Mouse (Mus musculus): Measurements from ENCODE around the gene Krt33a. TPM values are rescaled to one million over a fixed set of nuclear protein-coding genes. Genes with fewer than 3 reads are reported as not detected.

Krt33a gene
- not detected in 2 replicates for polyA plus RNA-seq (2015; fragmentation: Nextera tagmentation; extraction: Ambion mirVana)

GRCm38 (mm10) chr11:100016112-100016511 is at the start of gene Krt33a:
Gene Krt33a (minus strand): TSS chr11:100016212.
- ATAC-seq (ENCODE audit: low FRiP score) = no peak
- H3K4me2 ChIP-seq = no peak within 1 kb of the TSS
- no peaks in the 10 kb centered on the region for H3K9me3 ChIP-seq (replicated peaks)
- H3K4me3 ChIP-seq (replicated peaks) = no peak within 1 kb of the TSS
- 70% methylated on average over 4 of the region's 4 CpGs for WGBS
- H3K27me3 ChIP-seq (replicated peaks) = no peaks in the 10 kb centered on the region
- H3K36me3 ChIP-seq = no peaks in the 10 kb centered on the region
- no peak within 1 kb of the TSS for H3K27ac ChIP-seq (replicated peaks)
- no peaks in the 10 kb centered on the region for H3K4me1 ChIP-seq
- H3K9ac ChIP-seq (replicated peaks) = no peak within 1 kb of the TSS

GRCm38 (mm10) chr11:100058875-100059274 is 42.9 kb upstream of the Krt33a start:
- Histone ChIP-seq H3K9me3 (replicated peaks) (no peaks in the 10 kb centered on the region), H3K27me3 (replicated peaks) (no peaks in the 10 kb centered on the region), H3K4me1 (no peaks in the 10 kb centered on the region), H3K9ac (replicated peaks) (no peak overlapping the region), H3K4me2 (no peak overlapping the region), H3K36me3 (no peaks in the 10 kb centered on the region), H3K4me3 (replicated peaks) (no peak overlapping the region), H3K27ac (replicated peaks) (no peak overlapping the region)
- ATAC-seq (ENCODE audit: low FRiP score) = no peak
- 74% methylated on average over 8 of the region's 8 CpGs for WGBS

GRCm38 (mm10) chr11:100055686-100056655 is 40.0 kb upstream of the Krt33a start:
- no peak overlapping the region for H3K4me3 ChIP-seq (replicated peaks)
- no peak for ATAC-seq (ENCODE audit: low FRiP score)
- no peaks in the 10 kb centered on the region for H3K9me3 ChIP-seq (replicated peaks)
- no peaks in the 10 kb centered on the region for H3K36me3 ChIP-seq
- H3K4me2 ChIP-seq = no peak overlapping the region
- H3K27me3 ChIP-seq (replicated peaks) = no peaks in the 10 kb centered on the region
- H3K27ac ChIP-seq (replicated peaks) = no peak overlapping the region
- H3K4me1 ChIP-seq = no peaks in the 10 kb centered on the region
- WGBS = 78% methylated on average over 9 of the region's 9 CpGs
- no peak overlapping the region for H3K9ac ChIP-seq (replicated peaks)

- H3K36me3 ChIP-seq = no peaks in the 10 kb centered on the region
- no peak within 1 kb of the TSS for H3K4me2 ChIP-seq
- H3K4me1 ChIP-seq = no peaks in the 10 kb centered on the region
- H3K4me3 ChIP-seq (replicated peaks) = no peak within 1 kb of the TSS
- WGBS = 89% methylated on average over 3 of the region's 3 CpGs
- no peak within 1 kb of the TSS for H3K9ac ChIP-seq (replicated peaks)
- H3K27me3 ChIP-seq (replicated peaks) = no peaks in the 10 kb centered on the region
- ATAC-seq (ENCODE audit: low FRiP score) = no peak
- H3K27ac ChIP-seq (replicated peaks) = no peak within 1 kb of the TSS
- H3K9me3 ChIP-seq (replicated peaks) = no peaks in the 10 kb centered on the region
These were observed 34.4 kb upstream of the Krt33a start, which contains the start of gene Krt31 for GRCm38 (mm10) chr11:100050451-100050850. Gene Krt31 (minus strand): TSS chr11:100050551.

GRCm38 (mm10) chr11:100047193-100047592 is 31.2 kb upstream of the Krt33a start:
- no peak overlapping the region for H3K4me3 ChIP-seq (replicated peaks)
- no peak overlapping the region for H3K4me2 ChIP-seq
- no peak overlapping the region for H3K27ac ChIP-seq (replicated peaks)
- no peak for ATAC-seq (ENCODE audit: low FRiP score)
- no peaks in the 10 kb centered on the region for H3K9me3 ChIP-seq (replicated peaks)
- H3K9ac ChIP-seq (replicated peaks) = no peak overlapping the region
- no peaks in the 10 kb centered on the region for H3K27me3 ChIP-seq (replicated peaks)
- H3K4me1 ChIP-seq = no peaks in the 10 kb centered on the region
- 92% methylated on average over 2 of the region's 2 CpGs for WGBS
- no peaks in the 10 kb centered on the region for H3K36me3 ChIP-seq

- Histone ChIP-seq H3K36me3 (no peaks in the 10 kb centered on the region), H3K4me1 (no peaks in the 10 kb centered on the region), H3K9me3 (replicated peaks) (no peaks in the 10 kb centered on the region), H3K27me3 (replicated peaks) (no peaks in the 10 kb centered on the region), H3K27ac (replicated peaks) (no peak overlapping the region), H3K4me3 (replicated peaks) (no peak overlapping the region), H3K4me2 (no peak overlapping the region), H3K9ac (replicated peaks) (no peak overlapping the region)
- no peak for ATAC-seq (ENCODE audit: low FRiP score)
- 82% methylated on average over 6 of the region's 6 CpGs for WGBS
These were observed 30.4 kb upstream of the Krt33a start for GRCm38 (mm10) chr11:100046303-100046866.

- no peak for ATAC-seq (ENCODE audit: low FRiP score)
- Histone ChIP-seq H3K4me3 (replicated peaks) (no peak within 1 kb of the TSS), H3K9me3 (replicated peaks) (no peaks in the 10 kb centered on the region), H3K36me3 (no peaks in the 10 kb centered on the region), H3K4me1 (no peaks in the 10 kb centered on the region), H3K9ac (replicated peaks) (no peak within 1 kb of the TSS), H3K4me2 (no peak within 1 kb of the TSS), H3K27ac (replicated peaks) (no peak within 1 kb of the TSS), H3K27me3 (replicated peaks) (no peaks in the 10 kb centered on the region)
- WGBS = 85% methylated on average over 6 of the region's 6 CpGs
These were observed 25.4 kb upstream of the Krt33a start, which contains the start of gene Krt34 for GRCm38 (mm10) chr11:100041454-100041853. Gene Krt34 (minus strand): TSS chr11:100041554.

GRCm38 (mm10) chr11:100029768-100030167 is 13.8 kb upstream of the Krt33a start, which contains the start of gene Krt33b:
Gene Krt33b (minus strand): TSS chr11:100029868.
- 87% methylated on average over 6 of the region's 6 CpGs for WGBS

GRCm38 (mm10) chr11:100021438-100021837 is 5.4 kb upstream of the Krt33a start:
- Histone ChIP-seq H3K9me3 (replicated peaks) (no peaks in the 10 kb centered on the region), H3K4me2 (no peak overlapping the region), H3K36me3 (no peaks in the 10 kb centered on the region), H3K27me3 (replicated peaks) (no peaks in the 10 kb centered on the region), H3K4me3 (replicated peaks) (no peak overlapping the region), H3K27ac (replicated peaks) (no peak overlapping the region), H3K4me1 (no peaks in the 10 kb centered on the region), H3K9ac (replicated peaks) (no peak overlapping the region)
- no peak for ATAC-seq (ENCODE audit: low FRiP score)
- WGBS = 82% methylated on average over 5 of the region's 5 CpGs

More at GRCm38 (mm10) chr11:100029768-100030167, 13.8 kb upstream of the Krt33a start, which contains the start of gene Krt33b:
- Histone ChIP-seq H3K27ac (replicated peaks) (no peak within 1 kb of the TSS), H3K9ac (replicated peaks) (no peak within 1 kb of the TSS), H3K36me3 (no peaks in the 10 kb centered on the region), H3K27me3 (replicated peaks) (no peaks in the 10 kb centered on the region), H3K4me3 (replicated peaks) (no peak within 1 kb of the TSS), H3K9me3 (replicated peaks) (no peaks in the 10 kb centered on the region), H3K4me2 (no peak within 1 kb of the TSS), H3K4me1 (no peaks in the 10 kb centered on the region)
- ATAC-seq (ENCODE audit: low FRiP score) = no peak

- no peak overlapping the region for H3K4me3 ChIP-seq (replicated peaks)
- ATAC-seq (ENCODE audit: low FRiP score) = no peak
- H3K27ac ChIP-seq (replicated peaks) = no peak overlapping the region
- 94% methylated on average over 1 of the region's 1 CpGs for WGBS
- no peaks in the 10 kb centered on the region for H3K9me3 ChIP-seq (replicated peaks)
- H3K4me1 ChIP-seq = no peaks in the 10 kb centered on the region
- H3K36me3 ChIP-seq = no peaks in the 10 kb centered on the region
- H3K4me2 ChIP-seq = no peak overlapping the region
- no peaks in the 10 kb centered on the region for H3K27me3 ChIP-seq (replicated peaks)
- H3K9ac ChIP-seq (replicated peaks) = no peak overlapping the region
These were observed 3.5 kb upstream of the Krt33a start for GRCm38 (mm10) chr11:100019466-100019865.

GRCm38 (mm10) chr11:100013691-100014171 is 2.3 kb downstream of the Krt33a start:
- H3K27ac ChIP-seq (replicated peaks) = no peak overlapping the region

More at GRCm38 (mm10) chr11:100013691-100014171, 2.3 kb downstream of the Krt33a start:
- Histone ChIP-seq H3K36me3 (no peaks in the 10 kb centered on the region), H3K4me2 (no peak overlapping the region), H3K4me1 (no peaks in the 10 kb centered on the region), H3K27me3 (replicated peaks) (no peaks in the 10 kb centered on the region), H3K4me3 (replicated peaks) (no peak overlapping the region), H3K9me3 (replicated peaks) (no peaks in the 10 kb centered on the region), H3K9ac (replicated peaks) (no peak overlapping the region)
- ATAC-seq (ENCODE audit: low FRiP score) = no peak
- WGBS = 81% methylated on average over 4 of the region's 4 CpGs

All from neural tube, embryonic 15.5 days (tissue).